Mouse (Mus musculus) small intestine, adult 2 months (tissue): ENCODE measurements around the gene Hs3st5.

Source experiments
- CTCF ChIP-seq: fragments of 200-500 bp; IDR thresholded peaks from 2 replicates; pipeline ENCODE4 v1.5.1; 2012; ENCODE audit warnings: low read depth, mild to moderate bottlenecking, control low read depth, inconsistent platforms, low read length, moderate library complexity, mixed read lengths; ENCODE audit not compliant: insufficient replicate concordance, insufficient read length; ENCODE audit errors: extremely low read depth
- POLR2A ChIP-seq: fragments of 200-500 bp; IDR thresholded peaks from 2 replicates; pipeline ENCODE4 v1.6.1; 2012; ENCODE audit warnings: low read depth, mild to moderate bottlenecking, control low read depth, inconsistent platforms, low read length, moderate library complexity

DNA sequence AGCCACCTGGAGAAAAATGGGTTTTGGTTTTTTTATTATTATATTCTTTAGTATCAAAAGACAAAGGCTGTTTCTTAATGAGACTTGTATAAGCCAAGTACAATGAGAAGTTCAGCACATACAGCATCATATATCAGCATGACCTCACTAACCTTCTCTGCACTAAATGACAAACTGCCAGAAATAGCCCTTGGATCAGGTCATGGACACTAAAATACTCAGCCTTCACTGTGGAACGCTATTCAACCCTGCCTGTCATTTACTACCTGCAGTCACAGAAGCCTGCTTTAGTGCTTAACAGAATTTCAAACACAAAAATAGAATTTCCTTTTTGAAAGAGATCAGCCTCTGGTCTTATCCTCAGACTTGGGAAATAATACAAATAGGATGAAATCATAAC lies 247.9 kb downstream of the Hs3st5 start:
- TF ChIP-seq CTCF (no peak), POLR2A (no peak)
